In genomic region chr17:47805047-47805835, GRCm38 (mm10) we compare ENCODE assay signal across 14 mouse cellular contexts. TPM values are rescaled to one million over a fixed set of nuclear protein-coding genes. Genes with fewer than 3 reads are reported as not detected.
DNase-seq lines count a peak whose midpoint lies in the region; ATAC-seq and TF ChIP-seq lines count a peak whose summit lies in the region.
"Had no signal": no experiment of that assay in that cellular context is flagged by ENCODE, and none has a peak within 500 bp of the region (broad histone marks: within the 10 kb centered on the region; RNA-seq: fewer than 3 reads in every experiment).

No protein-coding gene starts in this region.

- no peak overlapping the region for H3K4me2 ChIP-seq in forebrain, embryonic 16.5 days (ENCODE audit: low read length)
- H3K4me2 ChIP-seq in lung, embryonic 14.5 days = no peak overlapping the region
- H3K4me2 ChIP-seq in stomach, embryonic 15.5 days = no peak overlapping the region
- H3K4me2 ChIP-seq: heart, embryonic 12.5 days; liver, embryonic 15.5 days had no signal

- no peaks in the 10 kb centered on the region for H3K36me3 ChIP-seq in forebrain, embryonic 10.5 days (replicated peaks)
- no peaks in the 10 kb centered on the region for H3K36me3 ChIP-seq in forebrain, embryonic 16.5 days (ENCODE audit: control insufficient read depth, insufficient read depth)
- H3K36me3 ChIP-seq in lung, embryonic 14.5 days (ENCODE audit: insufficient read depth) = no peaks in the 10 kb centered on the region
- H3K36me3 ChIP-seq in stomach, embryonic 15.5 days = no peaks in the 10 kb centered on the region
- H3K36me3 ChIP-seq: heart, embryonic 12.5 days; liver, embryonic 15.5 days had no signal

- H3K27ac ChIP-seq in forebrain, embryonic 10.5 days = peak overlapping the region; percentile 72
- no peak overlapping the region for H3K27ac ChIP-seq in forebrain, embryonic 16.5 days (ENCODE audit: low read length)
- peak overlapping the region; percentile 87 for H3K27ac ChIP-seq in lung, embryonic 14.5 days (ENCODE audit: low read depth)
- H3K27ac ChIP-seq in stomach, embryonic 15.5 days = peak overlapping the region; percentile 54; the same call in 1 of the 2 replicates
- H3K27ac ChIP-seq: liver, embryonic 15.5 days had no signal

- H3K27me3 ChIP-seq in forebrain, embryonic 10.5 days (ENCODE audit: poor library complexity, severe bottlenecking) = peaks cover 62% of the 10 kb centered on the region
- no peaks in the 10 kb centered on the region for H3K27me3 ChIP-seq in forebrain, embryonic 16.5 days (replicated peaks; ENCODE audit: control insufficient read depth, insufficient read depth, low read length)
- H3K27me3 ChIP-seq in lung, embryonic 14.5 days (ENCODE audit: insufficient read depth, low read length) = no peaks in the 10 kb centered on the region
- H3K27me3 ChIP-seq in stomach, embryonic 15.5 days (replicated peaks) = no peaks in the 10 kb centered on the region
- H3K27me3 ChIP-seq: heart, embryonic 12.5 days; liver, embryonic 15.5 days had no signal

- ATAC-seq in forebrain, embryonic 16.5 days = no peak
- peak; percentile 18; the same call in 1 of the 2 replicates for ATAC-seq in lung, embryonic 14.5 days (ENCODE audit: insufficient read depth)
- no peak for ATAC-seq in stomach, embryonic 15.5 days (ENCODE audit: insufficient read depth, low FRiP score, low read depth)

- WGBS in forebrain, embryonic 10.5 days = 35% methylated on average over 13 of the region's 13 CpGs
- WGBS in forebrain, embryonic 16.5 days = 44% methylated on average over 13 of the region's 13 CpGs
- 39% methylated on average over 13 of the region's 13 CpGs for WGBS in lung, embryonic 14.5 days
- WGBS in stomach, embryonic 15.5 days = 54% methylated on average over 13 of the region's 13 CpGs

- H3K9me3 ChIP-seq in forebrain, embryonic 10.5 days = no peaks in the 10 kb centered on the region
- no peaks in the 10 kb centered on the region for H3K9me3 ChIP-seq in forebrain, embryonic 16.5 days (ENCODE audit: control insufficient read depth, low read length)
- H3K9me3 ChIP-seq in lung, embryonic 14.5 days (ENCODE audit: low read depth, low read length) = no peaks in the 10 kb centered on the region
- no peaks in the 10 kb centered on the region for H3K9me3 ChIP-seq in stomach, embryonic 15.5 days
- H3K9me3 ChIP-seq: heart, embryonic 12.5 days; liver, embryonic 15.5 days had no signal

- no peak overlapping the region for H3K4me3 ChIP-seq in forebrain, embryonic 10.5 days
- H3K4me3 ChIP-seq in forebrain, embryonic 16.5 days (replicated peaks; ENCODE audit: low read length) = no peak overlapping the region
- no peak overlapping the region for H3K4me3 ChIP-seq in lung, embryonic 14.5 days (ENCODE audit: low read depth, low read length)
- no peak overlapping the region for H3K4me3 ChIP-seq in stomach, embryonic 15.5 days (replicated peaks)
- H3K4me3 ChIP-seq: erythroblast, embryonic 14.5 days; heart, embryonic 12.5 days; liver, embryonic 15.5 days; myocyte had no signal

- H3K4me1 ChIP-seq in forebrain, embryonic 10.5 days = peaks cover 46% of the 10 kb centered on the region
- peaks cover 4% of the 10 kb centered on the region for H3K4me1 ChIP-seq in forebrain, embryonic 16.5 days (replicated peaks; ENCODE audit: control insufficient read depth, insufficient read depth, low read length)
- H3K4me1 ChIP-seq in lung, embryonic 14.5 days (ENCODE audit: insufficient read depth) = peaks cover 29% of the 10 kb centered on the region
- peaks cover 8% of the 10 kb centered on the region; the same call in 1 of the 2 replicates for H3K4me1 ChIP-seq in stomach, embryonic 15.5 days

- no peak overlapping the region for H3K9ac ChIP-seq in forebrain, embryonic 16.5 days (replicated peaks; ENCODE audit: low read depth, low read length)
- no peak overlapping the region for H3K9ac ChIP-seq in lung, embryonic 14.5 days
- no peak overlapping the region for H3K9ac ChIP-seq in stomach, embryonic 15.5 days
- H3K9ac ChIP-seq: heart, embryonic 12.5 days; liver, embryonic 15.5 days had no signal

- TF ChIP-seq CTCF in lung, embryonic 14.5 days (IDR thresholded peaks at IDR 0.05; ENCODE audit: low read depth) = no peak

- DNase-seq in forebrain, embryonic 10.5 days (ENCODE audit: extremely low spot score, low spot score) = no peak
- DNase-seq in lung, embryonic 14.5 days = peak; percentile 66
- no peak for DNase-seq in lung, postnatal 36 days
- peak; percentile 57 for DNase-seq in embryo, embryonic 9.5 days (ENCODE audit: extremely low spot score)
- no peak for DNase-seq in heart, adult 18-20 months
- no peak for DNase-seq in layer of hippocampus, adult 18-20 months (ENCODE audit: low spot score in 2 of 2)
- DNase-seq: cerebellum, postnatal 36 days; thymus, postnatal 14 days had no signal

RNA-seq across cellular contexts. Expression of gene Mdfi, which starts 29.2 kb away (rescaled TPM):
- polyA plus RNA-seq in forebrain, embryonic 10.5 days (2016; fragmentation: Nextera tagmentation; extraction: Ambion mirVana) = 13.1 and 13.2 TPM in 2 replicates
- polyA plus RNA-seq in forebrain, embryonic 16.5 days (2015; fragmentation: Nextera tagmentation; extraction: Ambion mirVana) = 2.0 and 2.5 TPM in 2 replicates
- 38.8 and 43.6 TPM in 2 replicates for polyA plus RNA-seq in lung, embryonic 14.5 days (2014; fragmentation: Nextera tagmentation; extraction: Ambion mirVana)
- 10.3 and 11.2 TPM in 2 replicates for polyA plus RNA-seq in stomach, embryonic 15.5 days (2015; fragmentation: Nextera tagmentation; extraction: Ambion mirVana)
- total RNA-seq in heart, adult 18-20 months (2021) = 1 to 10 TPM in 1 of 2 experiments, under 1 TPM in 1; 0.40 to 1.3 TPM
- total RNA-seq in layer of hippocampus, adult 18-20 months (2021) = under 1 TPM; 0.56 to 0.57 TPM

Comparison
In these comparisons a context has a peak if more than half of its experiments do, and no peak if none do; other contexts are left out.
1. DNase-seq: peak in lung, embryonic 14.5 days (single experiment) and embryo, embryonic 9.5 days (single experiment); none in forebrain, embryonic 10.5 days (single experiment), lung, postnatal 36 days (single experiment), heart, adult 18-20 months (0 of 2) and layer of hippocampus, adult 18-20 months (0 of 2).